Mouse (Mus musculus): Measurements from ENCODE around the gene Pdx1.

Pdx1 gene

GRCm38 (mm10) chr5:147269926-147270672 lies at the start of gene Pdx1:
Pdx1 (plus strand) TSS chr5:147269959.
- in situ Hi-C loops (cut with MboI, MseI), result no loop called here

- in situ Hi-C loops (cut with MboI, MseI), result loop anchor here (5.0 kb wide), 3 partner anchors 100 to 245 kb away; no protein-coding TSS in a partner anchor
These were observed 42.2 kb upstream of the Pdx1 start for GRCm38 (mm10) chr5:147227354-147228112.

- in situ Hi-C loops (cut with MboI, MseI), result no loop called here
These were observed 34.1 kb upstream of the Pdx1 start for GRCm38 (mm10) chr5:147235406-147236309.

- in situ Hi-C loops (cut with MboI, MseI), result loop anchor here in 1 of 2 experiments (10.0 kb wide), 1 partner anchor 1341 kb away; no protein-coding TSS in a partner anchor
These were observed 25.9 kb upstream of the Pdx1 start for GRCm38 (mm10) chr5:147243908-147244307.

GRCm38 (mm10) chr5:147260189-147260588 lies 9.6 kb upstream of the Pdx1 start:
- in situ Hi-C loops (cut with MboI, MseI), result no loop called here

GRCm38 (mm10) chr5:147260778-147261177 lies 9.0 kb upstream of the Pdx1 start:
- in situ Hi-C loops (cut with MboI, MseI), result no loop called here

- in situ Hi-C loops (cut with MboI, MseI), result no loop called here
These were observed 7.7 kb upstream of the Pdx1 start for GRCm38 (mm10) chr5:147261899-147262541.

GRCm38 (mm10) chr5:147263945-147264344 lies 5.8 kb upstream of the Pdx1 start:
- in situ Hi-C loops (cut with MboI, MseI), result no loop called here

- in situ Hi-C loops (cut with MboI, MseI), result no loop called here
These were observed 2.3 kb upstream of the Pdx1 start for GRCm38 (mm10) chr5:147267434-147267833.

- in situ Hi-C loops (cut with MboI, MseI), result no loop called here
These were observed 1.0 kb upstream of the Pdx1 start for GRCm38 (mm10) chr5:147268728-147269127.

GRCm38 (mm10) chr5:147269371-147269770 lies 388 bp upstream of the Pdx1 start:
- in situ Hi-C loops (cut with MboI, MseI), result no loop called here

- in situ Hi-C loops (cut with MboI, MseI), result no loop called here
These were observed 1.2 kb downstream of the Pdx1 start for GRCm38 (mm10) chr5:147270673-147271655.

GRCm38 (mm10) chr5:147272046-147272807 lies 2.5 kb downstream of the Pdx1 start:
- in situ Hi-C loops (cut with MboI, MseI), result no loop called here

- in situ Hi-C loops (cut with MboI, MseI), result no loop called here
These were observed 3.1 kb downstream of the Pdx1 start for GRCm38 (mm10) chr5:147272808-147273345.

GRCm38 (mm10) chr5:147274174-147275141 lies 4.7 kb downstream of the Pdx1 start:
- in situ Hi-C loops (cut with MboI, MseI), result loop anchor here in 1 of 2 experiments (25.0 kb wide), 1 partner anchor 1037 kb away; the partner anchor contains the start of gene Cdk8

- in situ Hi-C loops (cut with MboI, MseI), result loop anchor here in 1 of 2 experiments (25.0 kb wide), 1 partner anchor 1038 kb away; the partner anchor contains the start of gene Cdk8
These were observed 6.0 kb downstream of the Pdx1 start for GRCm38 (mm10) chr5:147275761-147276160.
